Mouse (Mus musculus) heart, postnatal 0 days (tissue): ENCODE measurements at regions not wholly inside any gene's neighbourhood (a gene's known extent, or its start where the extent isn't known, plus 50 kb on each side); places are given as distances from the start of the nearest gene placed in this dataset.

Experiments used
- CTCF ChIP-seq: IDR thresholded peaks from 2 replicates; pipeline ENCODE4 v1.5.1; 2016; ENCODE audit warnings: antibody characterized with exemption, control low read depth, low read depth
- EP300 ChIP-seq: IDR thresholded peaks from 2 replicates; pipeline ENCODE4 v1.6.1; 2016; ENCODE audit warnings: antibody characterized with exemption, low read depth

GRCm38 (mm10) chr19:44698382-44699256 lies 57.2 kb upstream of the Pax2 start:
- TF ChIP-seq CTCF: no peak
- no peak for TF ChIP-seq EP300
